Mouse (Mus musculus): ENCODE data around the gene Spdye4a.

The Spdye4a gene

DNA sequence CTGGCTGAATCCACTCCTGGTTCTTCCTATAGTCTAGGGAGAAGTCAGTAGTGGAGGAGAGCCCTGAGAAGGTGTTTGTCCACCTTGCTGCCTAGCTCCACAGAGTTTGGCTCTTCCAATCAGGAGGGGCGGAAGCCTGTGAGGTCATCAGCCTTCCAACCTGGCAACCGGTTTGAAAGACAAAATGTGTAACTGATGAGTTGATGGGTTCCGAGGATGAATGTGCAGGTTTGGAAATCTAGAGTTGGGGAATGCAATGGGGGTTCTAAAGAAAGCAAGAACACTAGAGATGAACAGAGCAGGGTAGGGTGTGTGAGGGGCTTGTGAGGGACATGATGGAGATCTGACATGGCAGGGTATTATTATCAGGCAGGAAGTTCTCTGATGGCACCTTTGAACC lies at the start of gene Spdye4a:
Gene Spdye4a, minus strand, starts transcription at position 101 of the 400 bp plus-strand sequence.
- no peak for DNase-seq (ENCODE audit: low spot score)

DNA sequence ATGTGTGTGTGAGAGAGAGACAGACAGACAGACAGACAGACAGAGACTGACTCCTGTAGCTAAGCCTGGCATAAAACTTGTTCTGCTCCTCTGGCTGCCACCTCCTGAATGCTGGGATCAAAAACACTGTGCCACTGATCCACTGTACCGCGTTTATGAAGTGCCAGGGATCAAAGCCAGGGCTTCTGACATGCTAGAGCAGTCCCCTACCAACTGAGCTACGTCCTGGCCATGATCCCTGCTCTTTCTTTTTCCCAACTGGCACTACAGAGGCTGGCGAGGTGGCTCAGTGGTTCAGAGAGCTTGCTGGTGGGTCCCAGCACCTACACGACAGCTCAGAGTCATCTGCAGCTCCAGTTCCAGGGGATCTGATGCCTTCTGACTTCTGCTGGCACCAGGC lies 49.1 kb upstream of the Spdye4a start:
- DNase-seq (ENCODE audit: low spot score), result no peak

DNA sequence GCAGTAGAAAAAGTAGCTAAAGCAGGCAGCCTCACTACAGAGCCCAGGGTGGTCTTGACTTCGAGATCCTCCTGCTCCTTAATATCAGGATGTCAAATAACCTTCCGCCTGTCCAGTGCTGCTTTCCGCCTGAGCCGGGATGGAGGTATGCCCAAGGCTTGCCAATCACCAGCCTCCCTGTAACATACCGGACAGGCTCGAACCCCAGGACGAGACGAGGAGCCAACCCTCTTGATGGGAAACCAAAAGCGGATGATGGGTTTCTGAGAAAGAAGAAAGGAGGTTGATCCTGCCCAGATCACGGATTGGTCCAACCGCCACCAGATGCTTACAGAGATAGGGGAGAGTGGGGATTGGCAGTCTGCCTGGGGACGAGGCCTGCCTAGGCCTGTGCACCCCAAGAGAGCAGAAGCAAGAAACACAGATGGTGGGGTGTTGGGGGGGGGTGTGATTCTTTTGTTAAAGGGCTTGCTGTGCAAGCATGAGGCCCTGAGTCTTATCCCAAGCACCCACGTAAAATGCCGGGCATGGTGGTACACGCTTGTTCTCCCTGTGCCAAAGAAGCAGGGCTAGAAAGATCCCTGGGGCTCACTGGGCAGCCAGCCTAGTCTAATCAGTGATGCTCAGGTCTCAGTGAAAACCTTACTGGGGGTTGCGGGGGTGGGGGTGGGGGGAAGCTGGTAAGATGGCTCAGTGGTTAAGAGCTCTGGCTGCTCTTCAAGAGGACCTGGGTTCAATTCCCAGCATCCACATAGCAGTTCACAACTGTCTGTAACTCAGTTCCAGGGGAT lies 46.0 kb upstream of the Spdye4a start:
- no peak for DNase-seq (ENCODE audit: low spot score)

DNA sequence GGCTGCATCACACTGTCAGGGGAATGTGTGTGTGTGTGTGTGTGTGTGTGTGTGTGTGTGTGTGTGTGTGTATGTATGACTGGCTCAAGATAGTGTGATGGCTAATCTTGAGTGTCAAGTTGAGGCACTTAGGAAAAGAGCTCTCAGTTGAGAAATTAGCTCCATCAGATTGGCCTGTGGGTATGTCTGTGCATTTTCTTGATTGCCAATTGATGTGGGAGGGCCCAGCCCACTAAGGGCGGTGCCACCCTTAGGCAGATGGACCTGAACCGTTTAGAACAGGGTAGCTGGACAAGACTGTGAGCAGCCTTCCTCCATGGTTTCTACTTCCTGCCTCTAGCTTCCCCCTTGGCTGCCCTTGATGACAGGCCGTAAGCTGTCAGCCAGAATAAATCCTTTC lies 45.4 kb upstream of the Spdye4a start:
- DNase-seq (ENCODE audit: low spot score), result no peak

DNA sequence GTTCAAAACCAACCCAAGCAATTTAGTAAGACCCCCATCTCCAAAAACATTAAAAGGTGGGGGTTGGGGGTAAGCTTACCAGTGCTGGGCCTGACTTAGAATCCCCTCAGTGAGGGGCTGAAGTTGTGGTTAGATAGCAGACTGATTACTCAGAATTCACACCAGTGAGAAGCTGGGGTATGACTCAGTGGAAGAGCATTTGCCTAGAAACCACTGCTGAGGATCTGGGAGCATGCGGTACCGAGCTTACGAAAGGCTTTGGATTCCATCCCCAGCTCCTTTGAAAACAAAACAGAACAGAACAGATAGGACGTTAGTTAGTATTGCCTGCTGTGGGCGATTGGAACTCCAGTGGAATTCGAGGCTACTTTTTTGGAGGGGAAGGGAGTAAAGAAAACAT lies 45.0 kb upstream of the Spdye4a start:
- DNase-seq (ENCODE audit: low spot score), result no peak

DNA sequence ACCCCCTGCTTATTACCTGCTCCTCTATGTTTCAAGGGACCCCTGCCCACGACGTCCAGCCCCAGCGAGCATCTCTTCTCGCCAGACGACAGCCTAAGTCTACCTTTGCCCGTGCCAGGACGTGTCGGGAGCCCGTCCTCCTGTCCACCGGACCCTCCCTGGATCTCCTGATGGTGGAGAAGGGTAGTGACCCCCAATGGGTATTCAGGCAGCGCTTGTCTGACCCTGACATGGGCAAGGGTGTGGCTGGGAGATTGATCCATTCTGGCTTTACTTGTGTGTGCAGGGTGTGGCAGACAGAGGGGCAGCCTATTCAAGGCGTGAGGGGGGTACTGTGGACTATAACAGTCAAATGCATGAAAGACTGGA lies 43.4 kb upstream of the Spdye4a start:
- DNase-seq (ENCODE audit: low spot score), result no peak

DNA sequence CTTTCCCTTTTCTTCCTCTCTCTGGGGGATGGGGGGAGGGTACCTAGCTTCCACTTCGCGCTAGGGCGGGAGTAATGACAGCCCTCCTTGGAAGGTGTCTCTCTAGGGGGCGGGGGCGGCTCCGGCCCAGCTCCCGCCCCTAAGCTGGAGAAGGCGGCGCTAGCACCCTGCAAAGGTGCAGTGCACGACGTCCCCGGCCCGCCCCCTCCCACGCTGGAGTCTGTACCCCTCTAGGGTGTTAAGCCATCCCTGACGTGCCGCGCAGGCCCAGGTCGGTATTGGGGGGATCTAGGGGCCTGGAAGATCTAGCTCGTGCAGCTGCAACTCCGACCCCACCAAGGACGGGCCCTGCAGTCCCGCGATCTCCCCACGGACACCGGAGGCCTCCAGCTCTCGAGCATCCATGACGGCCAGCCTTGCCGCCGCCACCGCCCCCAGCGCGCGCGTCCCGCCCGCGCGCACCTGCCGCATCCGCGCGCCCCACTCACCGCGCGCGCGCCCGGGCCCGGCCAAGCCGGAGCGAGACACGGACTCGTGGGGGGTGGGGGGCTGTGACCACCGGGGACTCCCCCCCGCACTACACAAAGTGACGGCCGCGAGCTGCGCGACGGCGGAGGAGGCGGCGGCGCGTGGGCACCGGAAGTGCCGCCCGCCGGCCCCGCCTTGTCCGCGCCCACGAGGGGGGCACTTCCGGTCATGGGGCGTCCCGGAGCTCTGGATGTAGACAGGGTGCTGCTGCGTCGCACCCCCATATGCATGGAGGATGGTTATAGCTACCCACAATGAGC lies 42.9 kb upstream of the Spdye4a start, which contains the start of gene Zfp316:
Gene Zfp316, minus strand, starts transcription at position 660 of the 788 bp plus-strand sequence.
- peak; percentile 68 for DNase-seq (ENCODE audit: low spot score)

DNA sequence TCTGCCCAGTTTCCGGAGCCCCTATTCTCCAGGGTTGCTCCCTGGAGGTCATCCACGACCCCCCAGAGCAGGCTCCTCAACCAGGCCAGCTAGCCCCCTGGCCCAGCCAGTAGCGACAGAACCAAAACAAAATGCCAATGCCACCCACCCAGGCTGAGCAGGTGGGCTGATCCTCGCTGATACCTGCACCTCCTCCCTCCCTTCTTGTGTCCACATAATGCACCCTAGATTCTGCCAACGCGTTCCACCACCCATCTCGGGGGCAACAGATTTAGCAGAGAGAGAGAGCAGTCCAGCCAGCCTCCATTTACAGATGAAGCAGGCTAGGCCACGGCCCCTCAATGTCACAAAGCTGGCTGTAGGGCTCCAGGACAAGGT lies 42.3 kb upstream of the Spdye4a start:
- DNase-seq (ENCODE audit: low spot score), result no peak

DNA sequence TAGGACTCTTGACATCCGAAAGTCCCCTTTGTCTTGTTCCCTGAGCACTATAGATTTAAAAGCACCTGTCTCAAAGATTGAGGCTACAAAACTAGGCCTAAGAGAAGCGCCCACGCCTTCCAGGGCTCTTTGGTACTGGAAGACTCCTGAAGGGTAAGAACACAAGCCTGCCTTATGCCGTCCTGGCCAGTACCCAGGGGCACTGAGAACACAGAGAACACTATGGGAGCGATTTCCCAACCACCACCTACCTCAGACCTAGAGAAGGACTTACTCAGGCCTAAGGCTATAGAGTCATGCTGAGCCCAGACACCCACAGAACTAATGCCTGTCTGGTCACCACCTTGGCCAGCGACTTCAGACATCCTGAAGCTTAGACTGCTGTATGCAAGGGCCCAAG lies 40.1 kb upstream of the Spdye4a start:
- DNase-seq (ENCODE audit: low spot score), result no peak

DNA sequence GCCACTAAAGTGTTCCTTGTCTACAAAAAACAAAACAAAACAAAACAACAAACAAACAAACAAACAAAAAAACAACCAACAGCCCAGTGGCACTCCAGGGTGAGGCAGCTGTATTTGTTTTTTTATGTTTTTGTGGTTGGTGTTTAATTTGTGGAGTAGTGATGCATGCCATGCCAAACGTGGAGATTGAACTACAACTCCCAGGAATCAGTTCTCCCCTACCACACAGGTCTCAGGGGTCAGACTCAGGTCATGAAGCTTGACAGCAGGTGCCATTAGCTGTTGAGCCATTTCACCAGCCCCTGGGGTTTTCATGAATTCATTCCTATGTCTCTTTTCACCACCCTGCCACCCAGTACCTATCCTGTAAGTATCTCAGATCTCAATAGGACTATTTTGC lies 38.7 kb upstream of the Spdye4a start:
- DNase-seq (ENCODE audit: low spot score), result no peak

DNA sequence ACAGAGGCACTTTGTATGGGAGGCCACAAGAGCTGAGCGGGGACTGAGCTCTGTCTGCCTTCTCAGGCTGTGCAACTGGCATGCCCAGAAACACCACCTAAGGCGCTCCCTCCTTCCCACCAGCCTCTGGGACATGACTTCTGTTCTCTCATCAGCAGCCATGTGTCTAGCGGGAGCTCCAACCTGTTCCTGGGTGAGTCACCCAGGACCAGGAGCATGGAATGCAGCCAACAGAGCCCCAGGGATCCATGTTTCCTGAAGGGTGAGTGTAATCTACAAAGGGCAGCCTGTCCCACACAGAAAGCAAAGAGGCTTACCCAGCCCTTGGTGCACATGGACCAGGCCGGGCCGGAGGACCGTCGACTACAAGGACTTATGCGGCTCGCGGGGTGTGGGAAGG lies 38.0 kb upstream of the Spdye4a start:
- DNase-seq (ENCODE audit: low spot score), result no peak

DNA sequence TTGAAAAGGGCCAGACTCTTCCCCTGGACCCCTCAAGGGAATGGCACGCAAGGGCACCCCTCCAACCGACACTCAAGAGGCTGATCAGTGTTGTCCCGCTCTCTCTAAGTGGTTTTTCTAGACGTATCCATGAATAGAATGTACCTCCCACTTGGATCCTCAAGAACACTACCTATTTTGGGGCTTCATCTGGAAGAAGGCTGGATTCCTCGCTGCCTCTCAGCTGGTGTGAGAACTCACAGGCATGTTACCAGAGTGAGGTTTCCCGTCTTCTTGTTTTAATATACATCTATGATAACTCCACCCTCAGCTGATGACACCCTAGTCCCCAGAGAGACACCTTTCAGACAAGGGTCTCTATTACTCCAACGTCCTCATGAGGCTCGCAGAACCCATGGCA lies 34.9 kb upstream of the Spdye4a start:
- no peak for DNase-seq (ENCODE audit: low spot score)

DNA sequence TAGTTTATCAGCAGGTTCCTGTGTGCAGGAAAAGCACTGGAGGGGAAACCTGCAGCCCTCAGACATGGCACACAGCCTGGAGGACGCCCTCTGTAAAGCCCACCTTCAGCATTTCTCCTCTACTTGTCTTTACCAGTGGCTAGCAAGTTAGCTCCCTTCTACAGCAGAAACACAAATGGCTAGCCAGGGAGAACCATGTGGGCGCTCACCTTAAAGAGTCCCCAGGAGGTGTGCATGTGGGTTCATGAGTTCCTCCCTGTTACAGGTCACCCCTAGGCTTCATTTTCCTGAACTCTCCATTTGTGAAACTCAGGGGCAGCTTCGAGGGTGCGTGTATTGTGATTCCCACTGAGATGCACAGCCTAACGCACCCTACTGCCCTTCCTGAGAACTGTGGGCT lies 29.1 kb upstream of the Spdye4a start:
- no peak for DNase-seq (ENCODE audit: low spot score)

DNA sequence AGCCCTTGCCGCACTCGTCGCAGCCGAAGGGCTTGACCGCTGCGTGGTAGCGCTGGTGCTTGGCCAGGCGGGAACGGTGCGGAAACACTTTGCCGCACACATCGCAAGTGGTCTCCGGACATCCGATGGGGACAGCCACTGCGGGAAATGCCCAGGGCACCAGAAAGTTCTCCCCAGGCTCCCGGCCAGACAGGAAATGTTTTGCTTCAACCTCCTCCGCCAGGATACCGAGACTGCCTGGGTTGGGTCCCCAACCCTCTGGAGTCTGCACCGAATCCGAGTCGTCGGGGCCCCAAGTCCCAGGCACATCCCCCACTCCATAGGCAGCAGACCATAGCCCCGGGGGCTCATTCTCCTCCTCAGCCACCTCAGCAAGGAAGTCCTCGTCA lies 28.4 kb upstream of the Spdye4a start:
- DNase-seq (ENCODE audit: low spot score), result no peak

DNA sequence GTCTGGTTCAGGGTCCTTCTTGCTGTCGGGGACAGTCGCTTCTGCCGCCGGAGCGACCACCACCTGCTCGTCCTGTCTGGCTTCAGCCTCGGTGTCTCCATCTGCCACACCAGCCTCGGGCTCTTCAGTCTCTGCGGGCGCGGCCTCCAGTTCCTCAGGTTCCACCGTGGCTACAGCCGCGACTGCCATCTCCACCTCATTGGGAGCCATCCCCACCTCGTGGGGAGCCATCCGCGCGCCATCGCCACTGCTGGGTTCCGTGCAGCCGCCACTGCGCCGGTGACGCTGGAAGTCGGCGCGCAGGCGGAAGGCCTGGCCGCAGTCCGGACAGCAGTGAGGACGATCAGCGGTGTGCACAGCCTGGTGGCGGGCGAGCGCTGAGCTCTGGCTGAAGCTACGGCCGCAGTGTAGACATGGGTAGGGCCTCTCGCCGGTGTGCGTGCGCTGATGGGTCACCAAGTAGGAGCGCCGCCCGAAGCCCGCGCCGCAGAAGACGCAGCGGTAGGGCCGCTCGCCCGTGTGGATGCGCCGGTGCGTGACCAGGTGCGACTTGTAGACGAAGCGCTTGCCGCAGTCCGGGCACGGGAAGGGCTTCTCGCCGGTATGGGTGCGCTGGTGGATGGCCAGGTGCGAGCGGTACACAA lies 27.9 kb upstream of the Spdye4a start:
- no peak for DNase-seq (ENCODE audit: low spot score)

DNA sequence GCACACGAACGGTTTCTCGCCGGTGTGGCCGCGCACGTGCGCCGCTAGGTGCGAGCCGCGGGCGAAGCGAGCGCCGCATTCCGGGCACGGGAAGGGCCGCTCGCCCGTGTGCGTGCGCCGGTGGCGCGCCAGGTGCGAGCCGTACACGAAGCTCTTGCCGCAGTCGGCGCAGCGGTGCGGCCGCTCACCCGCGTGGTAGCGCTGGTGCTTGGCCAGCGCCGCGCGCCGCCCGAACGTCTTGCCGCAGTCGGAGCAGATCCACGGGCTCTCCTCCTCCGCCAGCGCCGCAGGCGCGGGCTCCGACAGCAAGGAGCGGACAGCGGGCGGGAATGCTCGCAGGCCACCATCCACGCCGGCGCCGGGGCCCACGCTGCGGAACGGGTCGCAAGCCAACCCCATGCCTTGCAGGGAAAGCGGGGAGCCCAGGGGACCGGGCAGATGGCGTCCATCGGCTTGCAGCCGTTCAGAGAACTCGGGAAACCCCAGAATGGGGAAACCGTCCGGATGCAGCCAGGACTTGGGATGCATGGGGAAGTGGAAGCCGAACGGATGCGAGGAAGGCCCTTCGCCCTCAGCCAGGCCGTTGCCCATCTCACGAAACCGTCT lies 27.3 kb upstream of the Spdye4a start:
- DNase-seq (ENCODE audit: low spot score), result no peak

DNA sequence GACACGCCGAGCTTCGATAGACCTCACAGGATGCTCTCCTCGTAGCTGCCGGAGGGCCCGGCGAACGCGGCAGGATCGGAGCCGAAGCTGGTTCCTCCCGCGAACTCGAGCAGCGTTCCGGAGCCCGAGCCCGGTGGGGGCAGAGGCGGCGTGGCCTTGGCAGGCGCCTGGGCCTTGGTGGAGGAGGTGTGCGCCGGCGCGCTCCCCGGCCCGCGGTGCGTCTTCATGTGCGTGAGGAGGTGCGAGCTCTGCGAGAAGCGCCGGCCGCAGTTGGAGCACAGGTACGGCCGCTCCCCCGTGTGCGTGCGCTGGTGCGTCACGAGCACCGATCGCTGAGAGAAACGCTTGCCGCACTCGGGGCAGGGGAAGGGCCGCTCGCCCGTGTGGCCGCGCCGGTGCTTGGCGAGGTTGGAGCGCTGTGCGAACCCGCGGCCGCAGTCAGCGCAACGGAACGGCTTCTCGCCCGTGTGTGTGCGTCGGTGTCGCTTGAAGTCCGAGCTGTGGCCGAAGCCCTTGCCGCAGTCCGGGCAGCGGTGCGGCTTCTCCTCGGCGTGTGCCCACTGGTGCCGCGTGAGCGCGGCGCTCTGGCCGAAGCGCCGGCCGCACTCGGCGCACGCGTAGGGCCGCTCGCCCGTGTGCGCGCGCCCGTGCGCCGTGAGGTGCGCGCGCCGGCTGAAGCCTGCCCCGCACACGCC lies 26.6 kb upstream of the Spdye4a start:
- no peak for DNase-seq (ENCODE audit: low spot score)

DNA sequence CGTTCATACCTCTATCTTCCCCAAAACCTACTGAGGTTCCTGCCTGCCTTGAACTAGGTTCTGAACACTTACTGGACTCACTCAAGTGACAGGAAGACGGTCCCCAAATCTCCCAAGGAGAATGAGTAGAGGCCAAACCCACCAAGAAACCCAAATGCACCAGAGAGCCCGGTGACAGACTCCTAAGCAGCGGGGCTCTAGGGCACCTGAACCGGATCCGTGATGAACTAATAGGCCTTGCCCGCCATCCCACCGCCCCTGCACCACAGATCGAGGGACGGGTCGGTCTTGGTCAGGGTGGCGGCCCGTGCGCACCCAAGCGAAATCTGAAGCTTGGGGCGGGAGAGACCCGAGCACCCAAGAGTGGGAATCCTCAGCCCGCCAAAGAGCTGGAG lies 26.1 kb upstream of the Spdye4a start:
- DNase-seq (ENCODE audit: low spot score), result no peak

DNA sequence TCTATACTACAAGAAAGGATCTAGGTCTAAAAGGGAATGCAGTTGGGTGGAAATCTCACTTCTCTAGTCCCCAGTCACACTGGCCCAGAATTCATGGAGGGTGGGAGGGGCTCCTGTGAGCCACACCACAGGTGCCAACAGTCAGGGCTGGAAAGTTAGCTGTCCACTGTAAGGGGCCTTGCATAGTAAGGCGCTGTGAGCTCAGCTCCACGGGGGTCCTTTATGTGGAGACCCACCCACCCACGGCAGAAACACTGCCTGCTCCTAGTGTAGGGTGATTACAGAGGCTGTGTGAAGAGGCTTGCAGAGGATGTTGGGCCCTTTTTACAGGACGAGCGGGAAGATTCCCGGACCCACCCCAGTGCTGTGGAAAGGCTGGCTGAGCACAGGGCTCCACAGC lies 25.3 kb upstream of the Spdye4a start:
- no peak for DNase-seq (ENCODE audit: low spot score)

DNA sequence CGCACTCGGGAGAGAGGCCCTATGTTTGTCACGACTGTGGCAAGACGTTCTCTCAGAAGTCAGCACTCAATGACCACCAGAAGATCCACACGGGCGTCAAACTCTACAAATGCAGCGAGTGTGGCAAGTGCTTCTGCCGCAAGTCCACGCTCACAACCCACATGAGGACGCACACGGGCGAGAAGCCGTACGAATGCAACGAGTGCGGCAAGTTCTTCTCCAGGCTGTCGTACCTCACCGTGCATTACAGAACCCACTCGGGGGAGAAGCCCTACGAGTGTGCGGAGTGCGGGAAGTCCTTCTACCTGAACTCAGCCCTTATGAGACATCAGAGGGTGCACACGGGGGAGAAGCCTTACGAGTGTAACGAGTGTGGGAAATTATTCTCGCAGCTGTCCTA lies 18.2 kb upstream of the Spdye4a start:
- DNase-seq (ENCODE audit: low spot score), result no peak

DNA sequence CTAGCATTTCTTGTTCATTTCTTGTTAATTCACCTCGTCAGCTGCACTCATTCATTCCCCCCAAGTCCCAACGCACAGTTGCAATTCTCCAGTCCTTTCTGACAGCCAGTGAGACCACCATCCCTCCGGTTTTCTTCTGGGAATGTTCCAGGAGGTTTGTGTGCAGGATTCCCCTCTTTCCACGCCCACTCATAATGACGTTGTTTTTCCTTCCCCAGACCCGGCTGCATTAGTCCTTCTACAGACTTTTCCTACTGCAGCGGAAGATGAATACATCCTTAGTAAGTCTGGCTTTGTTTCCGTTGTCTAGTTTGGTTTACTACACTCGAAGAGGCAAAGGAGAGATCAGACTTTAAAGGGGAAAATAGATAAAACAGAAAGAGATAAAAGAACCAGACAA lies 9.3 kb upstream of the Spdye4a start:
- no peak for DNase-seq (ENCODE audit: low spot score)

DNA sequence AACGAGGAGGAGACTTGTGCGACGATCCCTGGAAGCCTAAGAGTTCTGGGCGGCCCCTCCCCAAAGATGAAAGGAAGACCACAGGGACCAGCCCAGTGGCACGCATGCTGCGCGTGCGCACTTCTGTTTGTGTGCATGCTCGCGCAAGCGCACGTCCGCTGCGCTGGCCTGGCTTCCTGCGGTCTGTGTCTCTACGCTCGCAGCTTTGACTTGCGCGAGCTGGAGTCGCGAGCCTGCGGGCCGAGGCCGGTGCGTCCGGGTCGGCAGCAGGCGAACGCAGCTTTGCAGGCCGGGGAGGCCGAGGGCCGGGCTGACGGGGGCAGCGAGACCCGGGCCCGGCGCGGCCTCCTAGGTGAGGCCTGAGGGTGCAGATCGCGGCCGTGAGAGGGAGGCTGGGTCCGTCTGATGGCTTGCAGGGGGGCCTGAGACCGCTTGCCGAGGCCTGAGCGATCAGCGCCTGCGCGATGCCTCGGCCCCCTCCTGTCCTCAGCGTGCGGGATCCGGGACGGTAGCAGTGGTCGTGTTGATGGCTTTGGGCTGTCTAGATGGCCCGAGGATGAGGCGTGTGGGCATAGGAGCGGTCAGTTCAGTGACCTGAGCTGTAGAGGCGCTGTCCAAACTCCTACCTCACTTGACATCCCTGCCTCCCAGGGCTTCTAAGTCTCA lies 8.5 kb upstream of the Spdye4a start, which contains the start of gene Zfp12:
Gene Zfp12, plus strand, starts transcription at position 136 of the 666 bp plus-strand sequence.
- DNase-seq (ENCODE audit: low spot score), result peak; percentile 82

Data from urinary bladder, postnatal 25 days (tissue).